Mouse (Mus musculus): Measurements from ENCODE around the gene Tbxas1. TPM values are rescaled to one million over a fixed set of nuclear protein-coding genes. Genes with fewer than 3 reads are reported as not detected.

Tbxas1 gene
- polyA plus RNA-seq, 1 experiment from 2014 or later, result 1.7 TPM

- no peak for ATAC-seq (ENCODE audit: low FRiP score)
- Histone ChIP-seq H3K36me3 (no peaks in the 10 kb centered on the region), H3K27me3 (no peaks in the 10 kb centered on the region), H3K4me3 (no peak overlapping the region), H3K4me1 (peaks cover 38% of the 10 kb centered on the region), H3K4me2 (replicated peaks) (no peak overlapping the region), H3K27ac (no peak overlapping the region), H3K9me3 (replicated peaks) (no peaks in the 10 kb centered on the region), H3K9ac (no peak overlapping the region)
These were observed 9.4 kb upstream of the Tbxas1 start for GRCm38 (mm10) chr6:38865805-38866204.

GRCm38 (mm10) chr6:38866357-38866756 lies 8.8 kb upstream of the Tbxas1 start:
- Histone ChIP-seq H3K9me3 (replicated peaks) (no peaks in the 10 kb centered on the region), H3K36me3 (no peaks in the 10 kb centered on the region), H3K27me3 (no peaks in the 10 kb centered on the region), H3K27ac (no peak overlapping the region), H3K9ac (no peak overlapping the region), H3K4me2 (replicated peaks) (no peak overlapping the region), H3K4me3 (no peak overlapping the region), H3K4me1 (peaks cover 42% of the 10 kb centered on the region)
- WGBS, result 86% methylated on average over 1 of the region's 1 CpGs
- ATAC-seq (ENCODE audit: low FRiP score), result no peak

GRCm38 (mm10) chr6:38866761-38867160 lies 8.4 kb upstream of the Tbxas1 start:
- H3K36me3 ChIP-seq, result no peaks in the 10 kb centered on the region
- H3K4me2 ChIP-seq (replicated peaks), result no peak overlapping the region
- WGBS, result 80% methylated on average over 2 of the region's 2 CpGs
- H3K4me1 ChIP-seq, result peaks cover 46% of the 10 kb centered on the region
- H3K4me3 ChIP-seq, result no peak overlapping the region
- no peaks in the 10 kb centered on the region for H3K27me3 ChIP-seq
- no peak for ATAC-seq (ENCODE audit: low FRiP score)
- H3K27ac ChIP-seq, result no peak overlapping the region
- H3K9ac ChIP-seq, result no peak overlapping the region
- H3K9me3 ChIP-seq (replicated peaks), result no peaks in the 10 kb centered on the region

GRCm38 (mm10) chr6:38867291-38867690 lies 7.9 kb upstream of the Tbxas1 start:
- Histone ChIP-seq H3K27me3 (no peaks in the 10 kb centered on the region), H3K9ac (no peak overlapping the region), H3K4me1 (peaks cover 51% of the 10 kb centered on the region), H3K27ac (no peak overlapping the region), H3K36me3 (no peaks in the 10 kb centered on the region), H3K9me3 (replicated peaks) (no peaks in the 10 kb centered on the region), H3K4me3 (no peak overlapping the region), H3K4me2 (replicated peaks) (no peak overlapping the region)
- ATAC-seq (ENCODE audit: low FRiP score), result no peak
- 59% methylated on average over 1 of the region's 1 CpGs for WGBS

GRCm38 (mm10) chr6:38868974-38869373 lies 6.2 kb upstream of the Tbxas1 start:
- Histone ChIP-seq H3K27me3 (no peaks in the 10 kb centered on the region), H3K36me3 (no peaks in the 10 kb centered on the region), H3K9me3 (replicated peaks) (no peaks in the 10 kb centered on the region), H3K4me3 (no peak overlapping the region), H3K27ac (no peak overlapping the region), H3K4me2 (replicated peaks) (no peak overlapping the region), H3K9ac (no peak overlapping the region), H3K4me1 (peaks cover 63% of the 10 kb centered on the region)
- no peak for ATAC-seq (ENCODE audit: low FRiP score)
- 89% methylated on average over 1 of the region's 1 CpGs for WGBS

GRCm38 (mm10) chr6:38870070-38870469 lies 5.1 kb upstream of the Tbxas1 start:
- no peaks in the 10 kb centered on the region for H3K36me3 ChIP-seq
- H3K27ac ChIP-seq, result no peak overlapping the region
- H3K9ac ChIP-seq, result no peak overlapping the region
- H3K4me3 ChIP-seq, result no peak overlapping the region
- peaks cover 58% of the 10 kb centered on the region for H3K4me1 ChIP-seq
- WGBS, result 12% methylated on average over 2 of the region's 2 CpGs
- no peaks in the 10 kb centered on the region for H3K9me3 ChIP-seq (replicated peaks)
- no peak for ATAC-seq (ENCODE audit: low FRiP score)
- no peaks in the 10 kb centered on the region for H3K27me3 ChIP-seq
- no peak overlapping the region for H3K4me2 ChIP-seq (replicated peaks)

- no peak overlapping the region for H3K4me2 ChIP-seq (replicated peaks)
- no peak overlapping the region for H3K4me3 ChIP-seq
- H3K27ac ChIP-seq, result no peak overlapping the region
- no peaks in the 10 kb centered on the region for H3K27me3 ChIP-seq
- WGBS, result 9% methylated on average over 7 of the region's 7 CpGs
- H3K9ac ChIP-seq, result no peak overlapping the region
- H3K4me1 ChIP-seq, result peaks cover 55% of the 10 kb centered on the region
- no peaks in the 10 kb centered on the region for H3K9me3 ChIP-seq (replicated peaks)
- no peak for ATAC-seq (ENCODE audit: low FRiP score)
- no peaks in the 10 kb centered on the region for H3K36me3 ChIP-seq
These were observed 4.2 kb upstream of the Tbxas1 start for GRCm38 (mm10) chr6:38871051-38871450.

- Histone ChIP-seq H3K9ac (peak overlapping the region; percentile 100; the same call in 1 of the 2 replicates), H3K4me1 (peaks cover 43% of the 10 kb centered on the region), H3K36me3 (no peaks in the 10 kb centered on the region), H3K4me3 (peak overlapping the region; percentile 97), H3K27ac (peak overlapping the region; percentile 48; the same call in 1 of the 2 replicates), H3K27me3 (no peaks in the 10 kb centered on the region), H3K4me2 (replicated peaks) (peak overlapping the region; percentile 59), H3K9me3 (replicated peaks) (no peaks in the 10 kb centered on the region)
- 73% methylated on average over 1 of the region's 1 CpGs for WGBS
- ATAC-seq (ENCODE audit: low FRiP score), result no peak
These were observed 1.9 kb upstream of the Tbxas1 start for GRCm38 (mm10) chr6:38873316-38873715.

- H3K27me3 ChIP-seq, result no peaks in the 10 kb centered on the region
- peak overlapping the region; percentile 100 for H3K9ac ChIP-seq
- H3K4me1 ChIP-seq, result peaks cover 43% of the 10 kb centered on the region
- peak overlapping the region; percentile 59 for H3K4me2 ChIP-seq (replicated peaks)
- H3K36me3 ChIP-seq, result no peaks in the 10 kb centered on the region
- peak overlapping the region; percentile 97 for H3K4me3 ChIP-seq
- 9% methylated on average over 8 of the region's 8 CpGs for WGBS
- no peak for ATAC-seq (ENCODE audit: low FRiP score)
- H3K27ac ChIP-seq, result peak overlapping the region; percentile 98
- no peaks in the 10 kb centered on the region for H3K9me3 ChIP-seq (replicated peaks)
These were observed 1.2 kb upstream of the Tbxas1 start for GRCm38 (mm10) chr6:38874035-38874434.

GRCm38 (mm10) chr6:38874565-38875257 lies 493 bp upstream of the Tbxas1 start:
- under 1% methylated on average over 23 of the region's 23 CpGs for WGBS
- no peak for ATAC-seq (ENCODE audit: low FRiP score)
- Histone ChIP-seq H3K9me3 (replicated peaks) (no peaks in the 10 kb centered on the region), H3K4me1 (peaks cover 43% of the 10 kb centered on the region), H3K4me2 (replicated peaks) (peak overlapping the region; percentile 59), H3K4me3 (peak overlapping the region; percentile 97), H3K36me3 (no peaks in the 10 kb centered on the region), H3K27ac (peak overlapping the region; percentile 98), H3K27me3 (no peaks in the 10 kb centered on the region), H3K9ac (peak overlapping the region; percentile 100)

GRCm38 (mm10) chr6:38876071-38876911 lies 1.1 kb downstream of the Tbxas1 start, which contains the start of gene Hipk2:
Hipk2 (minus strand) TSS chr6:38876165.
- ATAC-seq (ENCODE audit: low FRiP score), result peak; percentile 92
- Histone ChIP-seq H3K27me3 (no peaks in the 10 kb centered on the region), H3K4me1 (peaks cover 34% of the 10 kb centered on the region), H3K9me3 (replicated peaks) (no peaks in the 10 kb centered on the region), H3K36me3 (no peaks in the 10 kb centered on the region), H3K4me3 (peak within 1 kb of the TSS; percentile 97), H3K4me2 (replicated peaks) (peak within 1 kb of the TSS; percentile 59), H3K27ac (peak within 1 kb of the TSS; percentile 98), H3K9ac (peak within 1 kb of the TSS; percentile 100)
- WGBS, result under 1% methylated on average over 100 of the region's 108 CpGs

GRCm38 (mm10) chr6:38877674-38878073 lies 2.5 kb downstream of the Tbxas1 start:
- H3K27ac ChIP-seq, result no peak overlapping the region
- H3K36me3 ChIP-seq, result no peaks in the 10 kb centered on the region
- H3K4me3 ChIP-seq, result no peak overlapping the region
- ATAC-seq (ENCODE audit: low FRiP score), result no peak
- no peak overlapping the region for H3K4me2 ChIP-seq (replicated peaks)
- no peaks in the 10 kb centered on the region for H3K27me3 ChIP-seq
- WGBS, result 91% methylated on average over 2 of the region's 2 CpGs
- peaks cover 20% of the 10 kb centered on the region for H3K4me1 ChIP-seq
- no peaks in the 10 kb centered on the region for H3K9me3 ChIP-seq (replicated peaks)
- H3K9ac ChIP-seq, result no peak overlapping the region
